Mouse (Mus musculus): Measurements from ENCODE around the gene Pxn.

DNA sequence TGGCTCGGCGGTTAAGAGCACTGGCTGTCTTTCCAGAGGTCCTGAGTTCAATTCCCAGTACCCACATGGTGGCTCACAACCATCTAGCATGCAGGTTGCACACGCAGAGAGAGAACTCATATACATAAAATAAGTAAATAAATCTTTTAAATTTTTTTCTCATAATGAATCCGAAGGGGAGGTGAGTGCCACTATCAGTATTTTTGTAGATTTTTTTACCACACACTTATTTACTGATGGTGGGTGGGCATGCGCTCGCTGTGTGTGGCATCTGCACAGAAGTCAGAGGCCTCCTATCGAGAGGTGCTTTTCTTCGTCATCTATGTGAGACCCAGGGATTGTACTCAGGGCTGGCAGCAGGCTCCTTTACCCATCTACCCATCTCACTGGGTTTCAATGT, 19.1 kb upstream of the Pxn start:
- TF ChIP-seq CTCF (IDR thresholded peaks at IDR 0.05; ENCODE audit: control insufficient read depth, insufficient read depth, insufficient read length) (no peak), MAX (IDR thresholded peaks at IDR 0.05) (no peak), FOSL1 (IDR thresholded peaks at IDR 0.05; ENCODE audit: insufficient read depth, low read length, poor library complexity, severe bottlenecking) (no peak)
